Mouse (Mus musculus) neural tube, embryonic 10.5 days (tissue): ENCODE data around the gene Usp50.

Experiments used
- DNase-seq: peaks from one replicate; pipeline ENCODE4 v3.0.0-alpha.2; 2017; ENCODE audit warnings: low spot score; ENCODE audit errors: extremely low spot score

The Usp50 gene

GRCm38 (mm10) chr2:126665984-126666383 is 117.3 kb downstream of the Usp50 start:
- no peak for DNase-seq

DNA sequence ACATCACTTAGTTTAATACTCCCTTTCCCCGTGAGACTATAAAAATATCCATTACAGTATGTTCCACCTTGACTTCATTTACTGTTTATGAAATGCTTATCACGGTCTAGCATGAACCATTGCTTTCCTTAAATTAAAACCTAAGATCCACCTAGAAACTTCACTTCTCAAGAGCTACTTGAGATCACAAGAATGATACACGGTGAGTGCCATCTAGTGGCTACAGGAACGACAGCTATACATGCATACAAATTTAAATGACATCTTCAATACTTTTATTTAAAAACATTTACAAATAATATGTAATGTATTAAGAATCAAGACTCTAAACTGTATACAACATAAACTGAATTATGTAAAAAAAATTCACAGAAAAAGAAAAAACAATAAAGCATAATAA is 119.8 kb downstream of the Usp50 start:
- DNase-seq: no peak
